Mouse (Mus musculus): ENCODE data around the gene Cdc34.

DNA sequence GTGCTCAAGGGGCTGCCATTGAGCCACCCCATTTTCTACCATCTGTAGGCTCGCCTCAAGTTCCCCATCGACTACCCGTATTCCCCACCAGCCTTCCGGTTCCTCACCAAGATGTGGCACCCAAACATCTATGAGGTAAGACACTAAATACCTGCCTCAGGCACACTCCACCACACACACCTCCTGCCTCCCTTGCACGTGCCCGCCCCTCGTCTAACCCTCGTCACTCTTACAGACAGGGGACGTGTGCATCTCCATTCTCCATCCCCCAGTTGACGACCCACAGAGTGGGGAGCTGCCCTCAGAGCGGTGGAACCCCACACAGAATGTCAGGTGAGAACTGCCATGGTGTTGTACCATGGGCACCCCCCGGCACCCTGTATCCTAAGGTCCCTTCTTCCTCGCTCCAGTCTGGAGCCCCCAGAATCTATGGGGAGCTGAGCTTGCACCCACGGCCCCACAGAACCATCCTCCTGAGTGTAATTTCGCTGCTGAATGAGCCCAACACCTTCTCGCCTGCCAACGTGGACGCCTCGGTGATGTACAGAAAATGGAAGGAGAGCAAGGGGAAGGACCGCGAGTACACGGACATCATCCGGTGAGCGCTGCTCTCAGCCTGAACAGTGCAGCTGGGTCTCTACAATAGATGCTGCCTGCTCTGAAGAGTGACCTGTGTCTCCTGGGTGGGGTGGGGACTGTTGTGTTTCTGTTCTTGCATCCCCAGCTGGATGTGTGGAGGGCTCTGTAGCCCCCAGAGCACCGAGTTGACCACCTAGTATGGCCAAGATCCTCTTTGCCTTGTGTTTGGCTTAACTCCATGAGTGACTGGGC is 3.0 kb downstream of the Cdc34 start:
- TF ChIP-seq POLR2A (IDR thresholded peaks at IDR 0.05; ENCODE audit: low read depth, low read length) (no peak), CTCF (IDR thresholded peaks at IDR 0.05; ENCODE audit: borderline replicate concordance, insufficient read depth, low read length) (no peak)
